Mouse (Mus musculus) erythroblast, adult 5-6 weeks (primary cell): ENCODE results near the gene Malrd1. TPM values are rescaled to one million over a fixed set of nuclear protein-coding genes. Genes with fewer than 3 reads are reported as not detected.
"Not testable (repeated sequence)": the region's sequence is repeated elsewhere in the genome, so short reads cannot be mapped to it uniquely, and the experiment has no call there.

Experiments used
- ATAC-seq: replicated peaks from 2 replicates; pipeline ENCODE4 v1.8.0; 2016; ENCODE audit warnings: moderate number of reproducible peaks, mild to moderate bottlenecking, moderate TSS enrichment, inconsistent platforms; ENCODE audit not compliant: poor library complexity, low FRiP score, severe bottlenecking
- total RNA-seq, 2 experiments: library from RNA; stranded (forward) in 1 of 2; stranded (reverse) in 1 of 2; fragments of 150-400 nt in 1 of 2; fragments of 200-764, 138-1000 nt in 1 of 2; gene quantifications; 2 replicates each; pipeline versions ENCODE4 v1.2.3 to v1.2.4; 2015 to 2017; ENCODE audit warnings: low replicate concordance in 2 of 2

Malrd1 gene
- total RNA-seq, 2 experiments from 2014 or later = not detected

- ATAC-seq = not testable (repeated sequence)
Observed at GRCm38 (mm10) chr2:16017046-16017445, 490.8 kb downstream of the Malrd1 start.

GRCm38 (mm10) chr2:16017719-16018118, 491.4 kb downstream of the Malrd1 start:
- not testable (repeated sequence) for ATAC-seq

DNA sequence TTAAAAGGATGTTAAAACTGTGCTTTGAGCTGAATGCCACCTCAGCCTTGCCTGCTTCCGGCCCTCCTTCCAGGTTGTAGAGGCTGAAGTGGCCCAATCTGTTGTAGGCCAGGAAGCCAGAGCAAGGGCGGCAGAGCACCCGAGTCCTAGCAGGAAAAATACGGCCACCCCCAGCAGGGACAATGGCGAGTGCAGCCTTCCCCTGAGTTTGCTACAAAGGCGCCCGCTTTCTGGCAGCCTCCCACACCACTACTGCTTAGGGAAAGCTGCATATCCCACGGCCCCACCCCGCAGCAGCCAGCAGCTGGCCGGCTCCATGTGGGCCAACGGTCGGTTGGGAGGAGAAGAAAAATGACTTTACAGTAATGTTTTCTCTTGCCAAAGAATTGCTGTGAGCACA, 503.5 kb downstream of the Malrd1 start:
- ATAC-seq = no peak

- no peak for ATAC-seq
Observed at GRCm38 (mm10) chr2:16031559-16031958, 505.3 kb downstream of the Malrd1 start.

DNA sequence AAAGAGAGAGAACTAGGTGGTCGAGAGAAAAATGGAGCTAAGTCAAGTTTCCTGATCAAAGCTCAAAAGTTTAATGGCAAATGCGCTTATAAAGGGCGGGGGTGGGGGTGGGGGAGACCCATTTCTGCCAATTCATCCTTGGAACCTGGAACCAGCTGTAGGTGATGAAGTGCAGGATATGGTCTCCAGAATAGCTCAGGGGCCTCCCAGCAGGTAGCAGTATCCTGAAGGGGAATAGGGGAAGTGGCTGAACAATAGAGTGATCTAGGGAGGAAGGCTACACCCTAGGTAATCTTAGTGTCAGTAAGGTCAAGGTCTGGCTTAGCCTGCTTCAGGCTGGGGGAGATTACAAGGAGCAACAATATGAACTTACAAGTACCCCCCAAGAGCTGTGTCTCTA, 506.5 kb downstream of the Malrd1 start:
- no peak for ATAC-seq

DNA sequence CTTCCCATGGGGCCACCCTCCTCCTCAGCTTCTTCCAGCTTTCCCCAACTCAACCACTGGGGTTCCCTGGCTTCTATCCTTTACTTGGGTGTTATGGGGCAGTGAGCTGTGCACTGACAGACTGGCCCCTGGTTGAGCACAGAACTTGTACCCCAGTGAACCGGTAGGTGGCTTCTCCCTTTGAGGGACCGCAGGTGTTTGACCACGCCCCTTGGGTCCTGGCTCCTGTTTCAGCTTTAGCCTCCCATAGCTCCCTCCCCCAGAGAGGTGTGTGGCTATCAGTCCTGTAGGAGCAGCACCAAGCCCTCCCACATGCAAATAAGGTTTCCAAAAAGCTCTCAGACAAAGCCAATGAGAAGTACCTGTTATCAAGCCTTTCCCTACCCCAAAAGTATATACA, 584.4 kb downstream of the Malrd1 start:
- no peak for ATAC-seq

GRCm38 (mm10) chr2:16113333-16113732, 587.1 kb downstream of the Malrd1 start:
- ATAC-seq = no peak

DNA sequence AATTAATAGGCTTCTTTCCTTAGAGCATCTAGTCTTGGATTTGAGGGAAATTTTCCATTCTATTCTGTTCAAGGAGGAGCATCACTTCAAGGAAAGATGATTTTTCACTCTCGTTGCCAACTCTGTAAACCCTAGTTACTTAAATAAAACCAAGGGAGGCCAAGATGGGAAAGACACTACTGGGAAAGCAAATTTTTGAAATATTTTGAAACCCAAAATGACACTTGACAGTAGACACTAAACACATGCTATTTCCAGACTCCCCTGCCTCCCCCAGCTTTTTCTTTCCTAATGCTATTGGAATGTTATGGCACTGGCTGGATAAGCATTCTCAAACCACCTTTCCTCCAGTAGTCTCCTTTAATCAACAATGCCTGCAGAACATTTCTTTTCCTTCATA, 621.7 kb downstream of the Malrd1 start:
- no peak for ATAC-seq

DNA sequence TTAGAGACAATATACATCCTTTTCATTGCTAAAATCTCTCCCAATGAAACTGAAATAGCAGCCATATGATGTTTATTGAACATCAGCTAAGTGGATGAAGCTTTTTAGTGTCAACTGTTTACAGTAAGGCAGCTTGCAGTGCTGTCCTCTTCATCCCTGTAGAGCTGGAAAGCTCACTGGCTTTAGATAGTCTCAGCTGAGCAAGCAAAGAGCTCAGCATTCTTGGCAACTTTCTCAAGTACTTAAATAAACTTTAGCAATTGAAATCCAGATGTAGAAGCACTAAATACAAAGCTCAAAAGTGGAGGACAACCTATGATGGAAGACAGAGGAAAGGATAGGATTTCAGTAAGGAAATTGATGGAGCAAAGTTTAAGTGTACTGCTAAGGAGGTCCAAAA, 626.3 kb downstream of the Malrd1 start:
- ATAC-seq = no peak

GRCm38 (mm10) chr2:16163246-16163989, 637.1 kb downstream of the Malrd1 start:
- no peak for ATAC-seq

DNA sequence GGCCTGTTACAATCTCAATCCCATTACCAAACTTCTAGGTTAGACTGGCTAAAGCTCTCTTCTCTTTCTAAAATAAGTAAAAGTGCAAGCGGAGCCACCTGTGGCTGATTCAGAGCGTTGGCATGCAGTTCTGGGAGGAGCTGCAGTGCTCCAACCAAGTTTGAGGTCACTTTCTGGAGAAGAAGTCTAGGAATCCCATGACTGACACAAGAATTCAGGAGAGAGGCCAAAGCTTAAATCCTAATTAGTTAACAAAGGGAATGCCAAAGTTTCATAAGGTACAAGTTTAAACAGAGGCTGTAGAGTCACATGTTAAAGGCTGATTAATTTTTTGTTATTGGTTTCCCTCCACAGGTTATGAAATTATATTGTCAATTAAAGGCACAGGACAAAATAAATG, 642.3 kb downstream of the Malrd1 start:
- ATAC-seq = no peak

DNA sequence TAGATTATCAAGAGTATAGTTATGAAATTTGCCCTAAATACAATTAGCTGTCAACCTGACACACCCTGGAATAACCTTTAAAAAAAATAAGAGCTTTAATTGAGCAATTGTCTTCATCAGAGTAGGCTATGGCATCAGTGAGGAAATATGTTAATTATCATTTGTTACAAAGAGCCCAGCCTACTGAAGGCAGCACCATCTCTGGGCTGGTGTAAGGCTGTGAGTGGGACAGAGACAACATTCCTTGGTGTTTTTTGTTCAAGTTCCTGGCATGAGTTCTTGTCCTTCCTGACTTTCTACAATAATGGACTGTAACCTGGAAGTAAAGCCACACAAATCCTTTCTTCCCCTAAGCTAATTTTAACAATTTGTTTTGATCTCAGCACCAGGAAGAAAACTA, 645.8 kb downstream of the Malrd1 start:
- no peak for ATAC-seq

- ATAC-seq = no peak
Observed at GRCm38 (mm10) chr2:16173355-16173754, 647.1 kb downstream of the Malrd1 start.

DNA sequence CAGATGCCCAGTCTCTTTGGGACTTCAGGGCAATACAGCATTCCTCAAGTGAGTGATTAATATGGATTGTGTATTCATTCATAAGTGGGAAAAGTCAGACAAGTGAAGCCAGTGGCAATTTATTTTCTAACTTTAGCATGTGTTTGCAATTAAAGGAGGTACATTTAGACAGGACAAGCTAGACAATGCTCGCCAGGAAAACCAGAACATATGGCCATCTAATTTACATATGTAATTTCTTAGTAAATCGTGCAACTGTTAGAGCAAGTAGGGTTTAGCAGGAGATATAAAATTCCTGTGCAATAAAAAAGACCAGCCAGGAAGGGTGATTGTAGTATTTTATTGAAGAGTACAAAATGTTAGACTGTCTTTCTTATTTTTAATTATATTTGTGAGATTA, 655.9 kb downstream of the Malrd1 start:
- no peak for ATAC-seq

DNA sequence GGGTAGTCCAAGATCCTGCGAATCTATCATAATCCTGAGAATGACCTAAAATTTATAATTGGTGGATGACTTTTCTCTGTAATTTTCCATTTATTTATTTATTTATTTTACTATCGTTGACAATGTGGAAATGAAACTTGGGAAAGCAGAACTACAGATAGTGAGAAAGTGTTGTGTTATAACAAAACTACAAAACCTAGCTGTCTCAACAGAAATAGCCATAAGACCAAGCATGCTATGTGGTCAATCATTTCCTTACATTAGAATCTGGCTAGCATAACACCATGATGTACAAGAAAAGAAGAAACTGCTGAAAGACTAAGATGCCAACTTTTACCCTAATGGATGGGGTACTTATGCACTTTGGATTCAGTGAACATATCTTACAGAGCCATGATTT, 656.9 kb downstream of the Malrd1 start:
- no peak for ATAC-seq

- no peak for ATAC-seq
Observed at GRCm38 (mm10) chr2:16210016-16210415, 683.7 kb downstream of the Malrd1 start.

GRCm38 (mm10) chr2:16212752-16213151, 686.5 kb downstream of the Malrd1 start:
- no peak for ATAC-seq

- ATAC-seq = no peak
Observed at GRCm38 (mm10) chr2:16214111-16214510, 687.8 kb downstream of the Malrd1 start.

GRCm38 (mm10) chr2:16228187-16228832, 702.0 kb downstream of the Malrd1 start:
- no peak for ATAC-seq

GRCm38 (mm10) chr2:16240861-16241260, 714.6 kb downstream of the Malrd1 start:
- no peak for ATAC-seq

GRCm38 (mm10) chr2:16243097-16243496, 716.8 kb downstream of the Malrd1 start:
- ATAC-seq = no peak

DNA sequence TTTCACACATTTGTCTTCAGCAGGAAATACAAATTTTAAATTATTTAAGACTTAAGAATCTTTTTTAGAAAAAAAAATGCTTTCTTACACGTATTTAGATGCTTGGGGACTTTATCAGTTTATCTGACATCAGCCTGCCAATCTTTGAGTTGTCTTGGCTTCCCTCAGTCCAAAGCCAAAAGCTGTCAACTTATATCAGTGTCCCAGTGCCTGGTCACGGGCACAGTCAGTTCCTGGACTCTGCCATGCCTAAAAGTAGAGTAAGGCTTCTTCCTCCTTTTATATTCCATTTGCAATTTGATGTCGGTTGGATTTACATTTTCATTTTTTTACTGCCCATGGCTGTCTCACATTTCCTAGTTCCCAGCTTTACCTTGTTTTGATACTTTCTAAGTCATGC, 722.6 kb downstream of the Malrd1 start:
- no peak for ATAC-seq
